Mouse (Mus musculus): ENCODE results near the gene Mrps7. TPM values are rescaled to one million over a fixed set of nuclear protein-coding genes. Genes with fewer than 3 reads are reported as not detected.

The Mrps7 gene
- polyA plus RNA-seq, 1 experiment from 2014 or later, result 68.0 TPM

DNA sequence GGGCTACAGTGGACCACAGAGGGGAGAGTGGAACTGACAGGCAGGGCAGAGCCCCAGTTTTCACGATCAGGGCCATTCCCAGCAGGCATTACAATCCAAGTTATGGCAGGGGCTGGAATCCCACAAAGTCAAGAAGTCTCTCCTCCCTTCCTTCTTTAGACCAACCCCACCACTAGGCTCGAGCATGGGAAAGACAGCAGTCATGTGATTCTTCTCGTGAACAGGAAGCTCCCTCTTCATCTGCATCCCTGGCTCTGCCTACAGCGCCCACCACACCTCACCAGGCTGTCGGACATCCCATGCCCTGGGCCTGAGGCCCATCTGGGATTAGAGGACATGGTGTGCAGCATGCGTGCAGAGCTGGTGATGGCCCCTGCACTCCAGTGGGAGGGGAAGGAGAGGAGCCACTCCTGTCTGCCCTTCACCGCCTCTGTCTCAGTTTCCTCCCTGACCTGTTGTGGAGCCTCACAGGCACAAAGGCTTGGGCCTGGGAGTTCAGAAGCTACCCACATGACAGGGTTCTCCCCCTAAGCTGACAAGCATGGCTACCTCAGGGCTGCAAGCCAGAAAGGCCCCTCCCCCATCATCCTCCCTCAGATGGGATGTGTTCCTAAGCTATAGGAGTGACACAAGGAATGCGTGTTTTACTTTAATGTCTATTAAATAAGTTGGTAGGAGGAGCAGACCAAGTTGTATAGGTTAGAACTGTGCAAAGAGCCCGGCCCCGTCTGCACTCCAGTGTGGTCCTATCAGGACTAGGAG, 10.8 kb downstream of the Mrps7 start:
- no peak overlapping the region for H3K4me2 ChIP-seq (ENCODE audit: low read length)
- no peaks in the 10 kb centered on the region for H3K9me3 ChIP-seq (ENCODE audit: control insufficient read depth, low read length)
- no peak for ATAC-seq
- 87% methylated on average over 10 of the region's 10 CpGs for WGBS
- H3K4me3 ChIP-seq (replicated peaks; ENCODE audit: low read length), result no peak overlapping the region
- peaks cover 16% of the 10 kb centered on the region for H3K4me1 ChIP-seq (replicated peaks; ENCODE audit: control insufficient read depth, insufficient read depth, low read length)
- H3K27ac ChIP-seq (ENCODE audit: low read length), result no peak overlapping the region
- H3K27me3 ChIP-seq (replicated peaks; ENCODE audit: control insufficient read depth, insufficient read depth, low read length), result no peaks in the 10 kb centered on the region
- H3K36me3 ChIP-seq (ENCODE audit: control insufficient read depth, insufficient read depth), result 0 out of 2 replicates have a peak, but pooled peaks cover 2% of the 10 kb centered on the region
- no peak overlapping the region for H3K9ac ChIP-seq (replicated peaks; ENCODE audit: low read depth, low read length)

DNA sequence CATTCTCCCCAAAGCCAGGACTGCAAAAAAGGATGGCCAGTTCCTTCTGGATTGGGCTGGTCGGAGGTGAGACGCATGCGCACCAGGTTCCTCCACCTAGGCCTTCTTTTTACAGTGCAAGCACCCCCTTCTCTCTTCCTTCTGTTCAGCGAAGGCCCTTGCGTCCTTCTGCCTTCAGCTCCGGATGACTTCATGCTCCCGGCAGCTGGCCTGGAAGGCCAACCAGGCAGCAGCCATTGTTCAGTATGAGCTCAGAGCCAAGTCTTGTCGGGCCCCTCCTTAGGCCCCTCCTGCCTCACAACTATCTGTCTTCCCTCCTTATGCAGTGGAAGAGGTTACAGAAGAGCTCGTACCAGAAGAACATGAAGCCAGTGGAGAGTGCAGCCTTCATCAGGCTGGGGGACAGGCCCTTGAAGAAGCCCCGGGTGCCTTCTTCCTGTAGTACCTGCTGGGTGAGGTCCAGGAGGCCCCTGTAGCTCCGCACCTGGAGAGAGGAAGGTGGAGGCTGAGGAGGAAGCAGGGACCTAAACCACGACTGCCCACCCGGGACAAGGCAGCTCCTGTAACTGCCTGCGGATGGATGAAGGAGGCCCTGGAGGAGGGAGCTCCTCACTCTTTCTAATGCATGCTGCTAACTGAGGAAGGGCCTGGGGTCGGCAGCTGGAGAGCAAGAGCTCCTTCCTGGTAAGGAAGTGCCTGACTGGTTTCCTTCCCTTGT, 11.5 kb downstream of the Mrps7 start:
- H3K27me3 ChIP-seq (replicated peaks; ENCODE audit: control insufficient read depth, insufficient read depth, low read length), result no peaks in the 10 kb centered on the region
- no peak overlapping the region for H3K4me3 ChIP-seq (replicated peaks; ENCODE audit: low read length)
- WGBS, result 84% methylated on average over 15 of the region's 15 CpGs
- no peak overlapping the region for H3K9ac ChIP-seq (replicated peaks; ENCODE audit: low read depth, low read length)
- no peaks in the 10 kb centered on the region for H3K9me3 ChIP-seq (ENCODE audit: control insufficient read depth, low read length)
- no peak for ATAC-seq
- H3K4me2 ChIP-seq (ENCODE audit: low read length), result no peak overlapping the region
- peaks cover 2% of the 10 kb centered on the region; the same call in 1 of the 2 replicates for H3K36me3 ChIP-seq (ENCODE audit: control insufficient read depth, insufficient read depth)
- no peak overlapping the region for H3K27ac ChIP-seq (ENCODE audit: low read length)
- peaks cover 16% of the 10 kb centered on the region for H3K4me1 ChIP-seq (replicated peaks; ENCODE audit: control insufficient read depth, insufficient read depth, low read length)

DNA sequence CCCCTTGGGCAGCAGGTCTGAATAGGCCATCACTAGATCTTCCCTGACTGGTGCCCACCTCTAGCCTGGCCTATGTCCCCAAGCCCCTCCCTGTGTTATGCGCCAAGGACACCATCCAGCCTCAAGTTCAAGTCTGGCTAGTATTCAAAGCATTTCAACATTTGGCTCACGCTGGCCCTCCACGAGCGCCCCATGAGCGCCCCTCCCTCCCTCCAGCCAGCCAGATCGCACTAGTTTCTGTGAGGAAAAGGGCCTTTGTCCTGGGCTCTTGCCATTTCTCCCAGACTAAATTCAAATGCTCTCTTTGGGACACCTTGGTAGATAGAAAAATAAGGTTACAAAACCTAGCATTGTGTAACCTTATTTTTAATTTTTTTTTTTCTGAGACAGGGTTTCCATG, 12.2 kb downstream of the Mrps7 start:
- ATAC-seq, result no peak
- H3K4me1 ChIP-seq (replicated peaks; ENCODE audit: control insufficient read depth, insufficient read depth, low read length), result peaks cover 16% of the 10 kb centered on the region
- H3K27me3 ChIP-seq (replicated peaks; ENCODE audit: control insufficient read depth, insufficient read depth, low read length), result no peaks in the 10 kb centered on the region
- H3K36me3 ChIP-seq (ENCODE audit: control insufficient read depth, insufficient read depth), result peaks cover 5% of the 10 kb centered on the region; the same call in 1 of the 2 replicates
- H3K4me2 ChIP-seq (ENCODE audit: low read length), result no peak overlapping the region
- H3K27ac ChIP-seq (ENCODE audit: low read length), result no peak overlapping the region
- WGBS, result 80% methylated on average over 6 of the region's 6 CpGs
- H3K9me3 ChIP-seq (ENCODE audit: control insufficient read depth, low read length), result no peaks in the 10 kb centered on the region
- H3K4me3 ChIP-seq (replicated peaks; ENCODE audit: low read length), result no peak overlapping the region
- no peak overlapping the region for H3K9ac ChIP-seq (replicated peaks; ENCODE audit: low read depth, low read length)

DNA sequence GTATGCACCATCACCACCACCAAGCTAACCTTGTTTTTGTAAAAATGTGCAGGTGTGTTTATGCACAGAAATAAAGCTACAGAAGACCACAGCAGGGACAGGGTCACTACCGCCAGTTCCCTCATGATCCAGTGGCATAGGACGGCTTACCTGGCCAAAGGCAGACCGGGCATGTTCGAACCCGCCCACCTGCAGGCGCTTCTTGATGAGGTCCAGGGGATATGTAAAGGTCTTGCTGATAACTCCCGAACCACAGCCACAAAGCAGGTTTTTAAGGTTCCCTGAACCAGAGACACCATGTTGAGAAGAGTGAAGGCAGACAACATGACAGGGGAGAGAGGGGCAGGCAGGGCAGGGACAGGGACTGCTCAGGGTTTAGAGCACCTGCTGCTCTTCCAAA, 12.6 kb downstream of the Mrps7 start:
- Histone ChIP-seq H3K4me1 (replicated peaks; ENCODE audit: control insufficient read depth, insufficient read depth, low read length) (peaks cover 16% of the 10 kb centered on the region), H3K9ac (replicated peaks; ENCODE audit: low read depth, low read length) (no peak overlapping the region), H3K9me3 (ENCODE audit: control insufficient read depth, low read length) (no peaks in the 10 kb centered on the region), H3K4me2 (ENCODE audit: low read length) (no peak overlapping the region), H3K4me3 (replicated peaks; ENCODE audit: low read length) (no peak overlapping the region), H3K27me3 (replicated peaks; ENCODE audit: control insufficient read depth, insufficient read depth, low read length) (no peaks in the 10 kb centered on the region), H3K27ac (ENCODE audit: low read length) (no peak overlapping the region), H3K36me3 (ENCODE audit: control insufficient read depth, insufficient read depth) (peaks cover 7% of the 10 kb centered on the region; the same call in 1 of the 2 replicates)
- WGBS, result 93% methylated on average over 7 of the region's 7 CpGs
- ATAC-seq, result no peak

DNA sequence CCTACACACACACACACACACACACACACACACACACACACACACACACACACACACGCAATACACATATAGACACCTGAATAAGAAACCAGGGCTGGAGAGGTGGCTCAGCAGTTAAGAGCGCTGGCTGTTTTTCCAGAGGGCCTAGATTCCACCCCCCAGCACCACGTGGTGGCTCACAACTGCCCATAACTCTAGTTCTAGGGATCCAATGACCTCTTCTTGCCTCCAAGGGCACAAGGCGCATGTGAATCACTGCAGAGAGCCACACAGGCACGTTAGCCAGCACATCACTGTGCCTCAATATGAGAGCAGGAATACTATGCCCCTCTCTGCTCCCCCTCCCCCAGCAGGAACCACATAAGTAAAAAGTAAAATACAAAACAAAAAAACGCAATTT, 13.2 kb downstream of the Mrps7 start:
- Histone ChIP-seq H3K4me1 (replicated peaks; ENCODE audit: control insufficient read depth, insufficient read depth, low read length) (peaks cover 12% of the 10 kb centered on the region), H3K4me2 (ENCODE audit: low read length) (no peak overlapping the region), H3K9me3 (ENCODE audit: control insufficient read depth, low read length) (no peaks in the 10 kb centered on the region), H3K27ac (ENCODE audit: low read length) (no peak overlapping the region), H3K27me3 (replicated peaks; ENCODE audit: control insufficient read depth, insufficient read depth, low read length) (no peaks in the 10 kb centered on the region), H3K36me3 (ENCODE audit: control insufficient read depth, insufficient read depth) (peaks cover 7% of the 10 kb centered on the region; the same call in 1 of the 2 replicates), H3K9ac (replicated peaks; ENCODE audit: low read depth, low read length) (no peak overlapping the region), H3K4me3 (replicated peaks; ENCODE audit: low read length) (no peak overlapping the region)
- WGBS, result 77% methylated on average over 6 of the region's 6 CpGs
- no peak for ATAC-seq

DNA sequence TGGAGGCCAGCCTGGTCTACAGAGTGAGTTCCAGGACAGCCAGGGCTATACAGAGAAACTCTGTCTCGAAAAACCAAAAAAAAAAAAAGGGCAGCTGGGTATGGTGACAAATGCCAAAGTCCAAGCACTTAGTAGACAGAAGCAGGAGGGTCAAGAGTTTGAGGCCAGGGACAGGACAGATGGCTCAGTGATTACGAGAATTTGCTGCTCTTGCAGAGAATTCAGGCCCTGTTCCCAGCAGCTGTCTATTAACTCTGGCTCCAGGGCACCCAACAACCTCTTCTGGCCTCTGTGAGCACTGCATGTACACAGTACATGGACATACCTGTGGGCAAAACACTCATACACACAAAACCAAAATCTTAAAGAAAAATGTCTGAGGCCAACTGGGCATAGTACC, 14.3 kb downstream of the Mrps7 start:
- H3K27me3 ChIP-seq (replicated peaks; ENCODE audit: control insufficient read depth, insufficient read depth, low read length), result no peaks in the 10 kb centered on the region
- no peak overlapping the region for H3K9ac ChIP-seq (replicated peaks; ENCODE audit: low read depth, low read length)
- no peak overlapping the region for H3K4me2 ChIP-seq (ENCODE audit: low read length)
- peaks cover 16% of the 10 kb centered on the region for H3K36me3 ChIP-seq (ENCODE audit: control insufficient read depth, insufficient read depth)
- H3K4me3 ChIP-seq (replicated peaks; ENCODE audit: low read length), result no peak overlapping the region
- WGBS, result 84% methylated on average over 2 of the region's 2 CpGs
- H3K27ac ChIP-seq (ENCODE audit: low read length), result no peak overlapping the region
- ATAC-seq, result no peak
- peaks cover 6% of the 10 kb centered on the region; the same call in 1 of the 2 replicates for H3K4me1 ChIP-seq (replicated peaks; ENCODE audit: control insufficient read depth, insufficient read depth, low read length)
- H3K9me3 ChIP-seq (ENCODE audit: control insufficient read depth, low read length), result no peaks in the 10 kb centered on the region

DNA sequence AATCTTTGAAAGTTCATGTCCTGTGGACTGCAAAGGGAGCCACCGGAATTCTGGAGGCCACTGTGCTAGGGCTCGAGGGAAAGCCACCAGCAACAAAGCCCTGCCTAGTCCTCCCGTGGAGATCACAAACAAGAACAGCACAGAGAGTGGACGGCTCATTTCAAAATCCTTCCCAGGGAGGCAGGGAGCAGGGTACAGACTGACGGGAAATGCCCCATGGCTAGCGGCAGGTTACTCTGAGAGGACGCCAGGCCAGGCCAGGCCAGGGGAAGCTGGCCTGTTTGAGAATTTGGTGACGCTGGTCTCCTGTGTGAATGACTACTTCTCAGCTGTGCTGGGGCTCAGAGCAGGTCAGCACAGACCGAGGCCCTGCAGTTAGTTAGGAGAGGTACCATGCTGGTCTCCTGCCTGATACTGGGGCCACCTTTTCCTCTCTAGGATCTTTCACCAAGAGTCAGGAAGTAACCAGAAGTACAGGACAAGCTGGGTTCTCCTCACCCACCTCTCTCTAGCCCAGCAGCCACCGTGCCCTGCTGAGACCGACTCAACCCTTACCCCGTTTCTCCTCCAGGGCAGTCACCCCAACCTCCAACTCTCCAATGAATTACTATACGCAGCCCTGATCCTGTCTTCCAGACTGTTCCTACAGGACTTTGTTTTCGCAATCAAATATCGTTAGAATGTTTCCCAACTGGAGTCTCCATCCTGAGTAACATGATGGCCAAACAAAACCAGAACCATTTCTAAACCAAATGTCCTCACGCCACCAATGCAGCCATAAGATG, 15.2 kb downstream of the Mrps7 start:
- ATAC-seq, result no peak
- Histone ChIP-seq H3K27me3 (replicated peaks; ENCODE audit: control insufficient read depth, insufficient read depth, low read length) (no peaks in the 10 kb centered on the region), H3K4me1 (replicated peaks; ENCODE audit: control insufficient read depth, insufficient read depth, low read length) (no peaks in the 10 kb centered on the region), H3K4me3 (replicated peaks; ENCODE audit: low read length) (no peak overlapping the region), H3K4me2 (ENCODE audit: low read length) (no peak overlapping the region), H3K9ac (replicated peaks; ENCODE audit: low read depth, low read length) (no peak overlapping the region), H3K9me3 (ENCODE audit: control insufficient read depth, low read length) (no peaks in the 10 kb centered on the region), H3K27ac (ENCODE audit: low read length) (no peak overlapping the region), H3K36me3 (ENCODE audit: control insufficient read depth, insufficient read depth) (peaks cover 16% of the 10 kb centered on the region)
- WGBS, result 80% methylated on average over 16 of the region's 16 CpGs

DNA sequence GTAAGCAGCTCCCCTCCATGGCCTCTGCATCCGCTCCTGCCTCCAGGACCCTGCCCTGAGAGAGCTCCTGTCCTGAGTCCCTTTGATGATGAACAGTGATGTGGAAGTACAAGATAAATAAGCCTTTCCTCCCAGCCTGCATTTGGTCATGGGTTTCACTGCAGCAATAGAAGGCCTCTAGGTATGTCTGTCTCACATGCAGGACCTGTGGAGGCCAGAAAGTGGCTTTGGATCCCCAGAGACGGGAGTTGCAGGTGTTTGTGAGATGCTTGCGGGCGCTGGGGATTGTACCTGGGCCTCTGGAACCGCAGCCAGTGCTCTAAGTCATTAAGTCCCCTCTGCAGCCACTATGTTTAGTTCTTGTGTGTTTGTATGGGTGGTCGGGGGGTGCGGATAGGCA, 16.2 kb downstream of the Mrps7 start:
- ATAC-seq, result no peak
- 95% methylated on average over 7 of the region's 7 CpGs for WGBS
- H3K36me3 ChIP-seq (ENCODE audit: control insufficient read depth, insufficient read depth), result peaks cover 16% of the 10 kb centered on the region

DNA sequence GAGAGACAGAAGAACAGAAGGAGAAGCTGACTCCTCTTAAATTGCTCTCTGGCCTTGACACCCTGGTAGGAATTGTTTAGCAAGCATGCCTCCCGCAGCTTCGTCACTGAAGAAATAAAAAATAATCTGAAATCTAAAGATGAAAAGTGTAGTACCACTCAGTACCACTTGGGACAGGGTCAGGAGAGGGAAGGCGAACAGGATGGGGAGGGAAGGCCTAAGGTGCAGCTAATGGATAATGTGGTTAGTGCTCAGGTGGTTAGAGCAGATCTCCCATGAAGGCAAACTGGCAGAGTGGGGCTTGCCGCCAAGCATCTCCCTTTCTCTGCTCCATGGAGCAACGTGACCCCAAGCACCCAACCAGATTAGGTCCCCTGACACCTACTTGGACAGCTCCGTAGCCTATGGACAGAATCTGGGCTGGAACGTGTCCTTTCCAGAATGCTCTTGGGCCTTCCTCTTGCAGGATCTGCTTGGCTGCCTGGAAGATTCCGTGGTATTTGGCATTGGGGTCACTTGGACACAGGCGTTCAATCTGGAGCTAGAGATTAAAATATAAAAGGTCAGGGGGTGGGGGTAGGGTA, 19.9 kb downstream of the Mrps7 start:
- no peaks in the 10 kb centered on the region for H3K9me3 ChIP-seq (ENCODE audit: control insufficient read depth, low read length)
- no peak overlapping the region for H3K4me2 ChIP-seq (ENCODE audit: low read length)
- no peak overlapping the region for H3K27ac ChIP-seq (ENCODE audit: low read length)
- H3K9ac ChIP-seq (replicated peaks; ENCODE audit: low read depth, low read length), result no peak overlapping the region
- WGBS, result 71% methylated on average over 9 of the region's 9 CpGs
- H3K36me3 ChIP-seq (ENCODE audit: control insufficient read depth, insufficient read depth), result peaks cover 14% of the 10 kb centered on the region
- H3K27me3 ChIP-seq (replicated peaks; ENCODE audit: control insufficient read depth, insufficient read depth, low read length), result no peaks in the 10 kb centered on the region
- H3K4me1 ChIP-seq (replicated peaks; ENCODE audit: control insufficient read depth, insufficient read depth, low read length), result peaks cover 10% of the 10 kb centered on the region
- H3K4me3 ChIP-seq (replicated peaks; ENCODE audit: low read length), result no peak overlapping the region
- ATAC-seq, result no peak

More for the DNA sequence above, 16.2 kb downstream of the Mrps7 start:
- Histone ChIP-seq H3K27ac (ENCODE audit: low read length) (no peak overlapping the region), H3K4me1 (replicated peaks; ENCODE audit: control insufficient read depth, insufficient read depth, low read length) (no peaks in the 10 kb centered on the region), H3K4me3 (replicated peaks; ENCODE audit: low read length) (no peak overlapping the region), H3K27me3 (replicated peaks; ENCODE audit: control insufficient read depth, insufficient read depth, low read length) (no peaks in the 10 kb centered on the region), H3K9ac (replicated peaks; ENCODE audit: low read depth, low read length) (no peak overlapping the region), H3K4me2 (ENCODE audit: low read length) (no peak overlapping the region), H3K9me3 (ENCODE audit: control insufficient read depth, low read length) (no peaks in the 10 kb centered on the region)

Measured in forebrain, embryonic 16.5 days (tissue).